Comparison of ENCODE assay signal across 14 mouse cellular contexts in genomic region chr11:86547412-86547811, GRCm38 (mm10). TPM values are rescaled to one million over a fixed set of nuclear protein-coding genes. Genes with fewer than 3 reads are reported as not detected.
A peak's percentile ranks its signal among the peaks of the same experiment; 100 is the strongest.
DNase-seq lines count a peak whose midpoint lies in the region; ATAC-seq and TF ChIP-seq lines count a peak whose summit lies in the region.
"Had no signal": no experiment of that assay in that cellular context is flagged by ENCODE, and none has a peak within 500 bp of the region (broad histone marks: within the 10 kb centered on the region; RNA-seq: fewer than 3 reads in every experiment).

No protein-coding gene starts in this region.

- TF ChIP-seq CTCF in gastrocnemius, adult 2 months (IDR thresholded peaks at IDR 0.05) = peak; percentile 25; the same call in 1 of the 2 replicates

- WGBS in midbrain, embryonic 15.5 days = 94% methylated on average over 1 of the region's 1 CpGs

- no peak overlapping the region for H3K27ac ChIP-seq in gastrocnemius, adult 2 months
- no peak overlapping the region for H3K27ac ChIP-seq in midbrain, embryonic 15.5 days
- H3K27ac ChIP-seq: embryonic facial prominence, embryonic 15.5 days; midbrain, embryonic 12.5 days had no signal

- no peak overlapping the region for H3K4me2 ChIP-seq in midbrain, embryonic 15.5 days
- H3K4me2 ChIP-seq: embryonic facial prominence, embryonic 15.5 days; midbrain, embryonic 12.5 days had no signal

- H3K9me3 ChIP-seq in midbrain, embryonic 15.5 days = no peaks in the 10 kb centered on the region
- H3K9me3 ChIP-seq: embryonic facial prominence, embryonic 15.5 days; midbrain, embryonic 12.5 days had no signal

- no peaks in the 10 kb centered on the region for H3K36me3 ChIP-seq in midbrain, embryonic 15.5 days (replicated peaks)

- intact Hi-C loops in gastrocnemius, adult 2 months (cut with DNase I) = no loop called here

- no peak for DNase-seq in gastrocnemius, adult 2 months
- no peak for DNase-seq in gastrocnemius, adult 18-20 months (ENCODE audit: low spot score)
- DNase-seq in lung, postnatal 36 days = peak; percentile 30
- DNase-seq in lung, adult 18-20 months = no peak
- DNase-seq in T-cell, adult 2 months (ENCODE audit: low spot score) = peak; percentile 39
- DNase-seq in thymus, postnatal 25 days = peak; percentile 48
- DNase-seq in right cerebral cortex, postnatal 4 days = no peak
- DNase-seq: cerebellum, postnatal 36 days; gastrocnemius, postnatal 25 days; kidney, adult 11 months had no signal

- no peaks in the 10 kb centered on the region for H3K27me3 ChIP-seq in midbrain, embryonic 15.5 days (replicated peaks)
- H3K27me3 ChIP-seq: embryonic facial prominence, embryonic 15.5 days; midbrain, embryonic 12.5 days had no signal

- no peak overlapping the region for H3K4me3 ChIP-seq in gastrocnemius, adult 2 months
- H3K4me3 ChIP-seq in midbrain, embryonic 15.5 days = no peak overlapping the region
- H3K4me3 ChIP-seq: embryonic facial prominence, embryonic 15.5 days; midbrain, embryonic 12.5 days had no signal

- peaks cover 22% of the 10 kb centered on the region for H3K4me1 ChIP-seq in midbrain, embryonic 15.5 days

- H3K9ac ChIP-seq in midbrain, embryonic 15.5 days = no peak overlapping the region
- H3K9ac ChIP-seq: embryonic facial prominence, embryonic 15.5 days; midbrain, embryonic 12.5 days had no signal

- no peak for ATAC-seq in midbrain, embryonic 15.5 days (replicated peaks)
- ATAC-seq: forebrain, embryonic 14.5 days had no signal

RNA-seq across cellular contexts. Expression of gene Tubd1, which starts 2.6 kb away (rescaled TPM):
- 1 to 10 TPM; 6.9 to 8.5 TPM for total RNA-seq in gastrocnemius, adult 2 months (2021)
- total RNA-seq in gastrocnemius, adult 18-20 months (2021) = 1 to 10 TPM; 6.8 to 7.0 TPM
- 6.8 and 6.9 TPM in 2 replicates for polyA plus RNA-seq in midbrain, embryonic 15.5 days (2015; fragmentation: Nextera tagmentation; extraction: Ambion mirVana)

RNA-seq across cellular contexts. Expression of gene Rps6kb1, which starts 2.8 kb away (rescaled TPM):
- 10 to 100 TPM; 21.1 to 22.3 TPM for total RNA-seq in gastrocnemius, adult 2 months (2021)
- total RNA-seq in gastrocnemius, adult 18-20 months (2021) = 10 to 100 TPM; 19.6 to 20.1 TPM
- 49.5 and 53.2 TPM in 2 replicates for polyA plus RNA-seq in midbrain, embryonic 15.5 days (2015; fragmentation: Nextera tagmentation; extraction: Ambion mirVana)

Comparison
In these comparisons a context has a peak if more than half of its experiments do, and no peak if none do; other contexts are left out.
1. DNase-seq: peak in lung, postnatal 36 days (single experiment), T-cell, adult 2 months (single experiment) and thymus, postnatal 25 days (single experiment); none in gastrocnemius, adult 2 months (single experiment), gastrocnemius, adult 18-20 months (single experiment), lung, adult 18-20 months (0 of 2) and right cerebral cortex, postnatal 4 days (single experiment).